Mouse (Mus musculus): Measurements from ENCODE around the gene B430306N03Rik.

GRCm38 (mm10) chr17:48279002-48279401, 36.9 kb upstream of the B430306N03Rik start:
- TF ChIP-seq CTCF (IDR thresholded peaks at IDR 0.05; ENCODE audit: extremely low read depth, insufficient read depth, insufficient read length, insufficient replicate concordance) = no peak
- TF ChIP-seq POLR2A (IDR thresholded peaks at IDR 0.05; ENCODE audit: low read depth, low read length) = no peak

Measured in spleen, adult 2 months (tissue).